Comparison of ENCODE assay signal across 22 mouse cellular contexts in the genomic region with DNA sequence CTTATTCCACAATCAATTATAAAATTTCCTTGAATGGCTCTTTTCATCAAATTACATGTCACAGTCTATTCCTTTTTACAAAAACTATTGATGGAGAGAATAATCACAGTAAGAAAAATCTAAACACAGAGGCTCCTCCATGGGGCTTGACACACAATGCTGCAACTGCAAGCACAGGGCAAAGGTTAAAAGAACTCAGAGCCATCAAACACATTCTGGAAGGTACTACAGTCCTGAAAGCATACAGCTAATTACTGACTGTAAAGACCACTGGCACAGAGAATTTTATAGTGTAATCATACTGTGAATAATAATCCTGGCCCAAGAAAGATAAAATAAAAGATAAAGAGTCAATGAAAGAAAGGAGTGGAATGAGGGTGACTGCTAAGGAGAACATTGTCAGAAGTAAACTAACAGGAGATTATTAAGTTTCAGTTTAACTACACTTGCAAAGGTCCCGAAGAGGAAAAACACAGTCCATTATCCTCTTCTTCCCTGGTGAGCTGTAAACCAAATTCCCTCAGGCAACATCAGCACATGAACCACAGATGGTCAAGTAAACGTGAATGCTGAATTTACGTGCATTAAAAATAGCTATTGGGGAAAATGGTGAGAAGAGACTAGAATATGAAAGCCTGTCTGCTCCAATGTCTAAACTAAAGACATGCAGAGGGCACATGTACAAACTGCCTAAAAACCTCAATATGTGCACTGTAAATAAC.
DNase-seq lines count a peak whose midpoint lies in the region; ATAC-seq lines count a peak whose summit lies in the region.
"Had no signal": no experiment of that assay in that cellular context is flagged by ENCODE, and none has a peak within 500 bp of the region (broad histone marks: within the 10 kb centered on the region; RNA-seq: fewer than 3 reads in every experiment).

No protein-coding gene starts in this region.

- no peak overlapping the region for H3K4me3 ChIP-seq in kidney, embryonic 14.5 days (ENCODE audit: low read length)
- no peak overlapping the region for H3K4me3 ChIP-seq in midbrain, embryonic 11.5 days (ENCODE audit: low read depth, low read length)
- H3K4me3 ChIP-seq in midbrain, embryonic 13.5 days (replicated peaks): no peak overlapping the region
- no peak overlapping the region for H3K4me3 ChIP-seq in intestine, embryonic 16.5 days (ENCODE audit: low read length)
- H3K4me3 ChIP-seq in neural tube, embryonic 15.5 days (replicated peaks): no peak overlapping the region
- H3K4me3 ChIP-seq: heart, embryonic 13.5 days; hindbrain, embryonic 12.5 days; liver, embryonic 13.5 days had no signal

- WGBS in kidney, embryonic 14.5 days: 11% methylated on average over 3 of the region's 3 CpGs
- 60% methylated on average over 3 of the region's 3 CpGs for WGBS in midbrain, embryonic 11.5 days
- 43% methylated on average over 3 of the region's 3 CpGs for WGBS in midbrain, embryonic 13.5 days
- 35% methylated on average over 3 of the region's 3 CpGs for WGBS in intestine, embryonic 16.5 days
- WGBS in neural tube, embryonic 15.5 days: 16% methylated on average over 3 of the region's 3 CpGs

- 0 out of 2 replicates have a peak, but pooled peaks cover 2% of the 10 kb centered on the region for H3K9me3 ChIP-seq in kidney, embryonic 14.5 days (ENCODE audit: control insufficient read depth, low read length)
- no peaks in the 10 kb centered on the region for H3K9me3 ChIP-seq in midbrain, embryonic 11.5 days (ENCODE audit: control insufficient read depth, low read length)
- no peaks in the 10 kb centered on the region for H3K9me3 ChIP-seq in midbrain, embryonic 13.5 days
- H3K9me3 ChIP-seq in intestine, embryonic 16.5 days (ENCODE audit: control insufficient read depth, low read length): no peaks in the 10 kb centered on the region
- H3K9me3 ChIP-seq in neural tube, embryonic 15.5 days (replicated peaks): no peaks in the 10 kb centered on the region
- H3K9me3 ChIP-seq: heart, embryonic 13.5 days; hindbrain, embryonic 12.5 days; liver, embryonic 13.5 days had no signal

- H3K27me3 ChIP-seq in kidney, embryonic 14.5 days (ENCODE audit: control insufficient read depth, insufficient read depth, low read length): no peaks in the 10 kb centered on the region
- H3K27me3 ChIP-seq in midbrain, embryonic 11.5 days (ENCODE audit: control insufficient read depth, insufficient read depth, low read length): no peaks in the 10 kb centered on the region
- H3K27me3 ChIP-seq in midbrain, embryonic 13.5 days: no peaks in the 10 kb centered on the region
- no peaks in the 10 kb centered on the region for H3K27me3 ChIP-seq in intestine, embryonic 16.5 days (replicated peaks; ENCODE audit: control insufficient read depth, insufficient read depth, low read length)
- no peaks in the 10 kb centered on the region for H3K27me3 ChIP-seq in neural tube, embryonic 15.5 days (replicated peaks)
- H3K27me3 ChIP-seq: heart, embryonic 13.5 days; hindbrain, embryonic 12.5 days; liver, embryonic 13.5 days had no signal

- no peak for ATAC-seq in kidney, embryonic 14.5 days (ENCODE audit: low FRiP score, low TSS enrichment)
- no peak for ATAC-seq in midbrain, embryonic 11.5 days (ENCODE audit: low FRiP score)
- no peak for ATAC-seq in midbrain, embryonic 13.5 days
- peak; percentile 62 for ATAC-seq in intestine, embryonic 16.5 days
- no peak for ATAC-seq in neural tube, embryonic 15.5 days (ENCODE audit: low FRiP score)
- ATAC-seq: forebrain, embryonic 14.5 days had no signal

- no peaks in the 10 kb centered on the region for H3K36me3 ChIP-seq in kidney, embryonic 14.5 days (ENCODE audit: control insufficient read depth, insufficient read depth, low read length)
- no peaks in the 10 kb centered on the region for H3K36me3 ChIP-seq in midbrain, embryonic 11.5 days (ENCODE audit: control insufficient read depth, insufficient read depth, low read length)
- H3K36me3 ChIP-seq in midbrain, embryonic 13.5 days: no peaks in the 10 kb centered on the region
- H3K36me3 ChIP-seq in intestine, embryonic 16.5 days (ENCODE audit: control insufficient read depth, insufficient read depth, low read length): no peaks in the 10 kb centered on the region
- H3K36me3 ChIP-seq in neural tube, embryonic 15.5 days: no peaks in the 10 kb centered on the region
- H3K36me3 ChIP-seq: heart, embryonic 13.5 days; hindbrain, embryonic 12.5 days; liver, embryonic 13.5 days had no signal

- peak overlapping the region; percentile 44; the same call in 1 of the 2 replicates for H3K27ac ChIP-seq in kidney, embryonic 14.5 days (ENCODE audit: low read depth, low read length)
- H3K27ac ChIP-seq in midbrain, embryonic 11.5 days (ENCODE audit: low read depth, low read length): no peak overlapping the region
- H3K27ac ChIP-seq in midbrain, embryonic 13.5 days: no peak overlapping the region
- H3K27ac ChIP-seq in intestine, embryonic 16.5 days (ENCODE audit: low read length): no peak overlapping the region
- H3K27ac ChIP-seq in neural tube, embryonic 15.5 days (replicated peaks): 0 out of 2 replicates have a peak overlapping the region, but pooled peaks have one; percentile 28
- H3K27ac ChIP-seq: heart, embryonic 13.5 days; hindbrain, embryonic 12.5 days; liver, embryonic 13.5 days; stomach, postnatal 0 days had no signal

- H3K4me1 ChIP-seq in kidney, embryonic 14.5 days (ENCODE audit: control insufficient read depth, insufficient read depth, low read length): peaks cover 20% of the 10 kb centered on the region
- no peaks in the 10 kb centered on the region for H3K4me1 ChIP-seq in midbrain, embryonic 11.5 days (ENCODE audit: control insufficient read depth, insufficient read depth, low read length)
- peaks cover 18% of the 10 kb centered on the region for H3K4me1 ChIP-seq in midbrain, embryonic 13.5 days (replicated peaks)
- H3K4me1 ChIP-seq in intestine, embryonic 16.5 days (ENCODE audit: control insufficient read depth, insufficient read depth, low read length): no peaks in the 10 kb centered on the region
- H3K4me1 ChIP-seq in neural tube, embryonic 15.5 days: peaks cover 18% of the 10 kb centered on the region
- H3K4me1 ChIP-seq: liver, embryonic 13.5 days had no signal

- H3K4me2 ChIP-seq in kidney, embryonic 14.5 days (replicated peaks; ENCODE audit: low read depth, low read length): no peak overlapping the region
- no peak overlapping the region for H3K4me2 ChIP-seq in midbrain, embryonic 11.5 days
- H3K4me2 ChIP-seq in midbrain, embryonic 13.5 days (replicated peaks): no peak overlapping the region
- no peak overlapping the region for H3K4me2 ChIP-seq in intestine, embryonic 16.5 days (ENCODE audit: low read depth, low read length)
- H3K4me2 ChIP-seq in neural tube, embryonic 15.5 days: no peak overlapping the region
- H3K4me2 ChIP-seq: heart, embryonic 13.5 days; hindbrain, embryonic 12.5 days; liver, embryonic 13.5 days; lung, embryonic 14.5 days had no signal

- no peak for DNase-seq in kidney, postnatal 4 days
- peak; percentile 69 for DNase-seq in midbrain, embryonic 11.5 days (ENCODE audit: low spot score, missing footprints)
- no peak for DNase-seq in adrenal gland, adult 8-10 months
- DNase-seq: adrenal gland, adult 2 months; cerebellum, adult 18-20 months; cerebellum, postnatal 25 days; gastrocnemius, postnatal 14 days; heart, adult 18-20 months; heart, postnatal 14 days; left cerebral cortex, postnatal 4 days; liver, embryonic 13.5 days; midbrain, embryonic 14.5 days; thymus, adult 2 months had no signal

- H3K9ac ChIP-seq in kidney, embryonic 14.5 days (ENCODE audit: low read depth, low read length): no peak overlapping the region
- H3K9ac ChIP-seq in midbrain, embryonic 11.5 days (ENCODE audit: low read length): no peak overlapping the region
- no peak overlapping the region for H3K9ac ChIP-seq in midbrain, embryonic 13.5 days (replicated peaks)
- H3K9ac ChIP-seq in intestine, embryonic 16.5 days (ENCODE audit: low read depth, low read length): no peak overlapping the region
- H3K9ac ChIP-seq in neural tube, embryonic 15.5 days (replicated peaks): no peak overlapping the region
- H3K9ac ChIP-seq: heart, embryonic 13.5 days; hindbrain, embryonic 12.5 days; liver, embryonic 13.5 days; lung, embryonic 14.5 days had no signal

Comparison
In these comparisons a context has a peak if more than half of its experiments do, and no peak if none do; other contexts are left out.
1. H3K27ac ChIP-seq: peak in kidney, embryonic 14.5 days (single experiment) and neural tube, embryonic 15.5 days (single experiment); none in midbrain, embryonic 11.5 days (single experiment), midbrain, embryonic 13.5 days (single experiment) and intestine, embryonic 16.5 days (single experiment).